Comparison of ENCODE assay signal across 1 mouse cellular context in the genomic region with DNA sequence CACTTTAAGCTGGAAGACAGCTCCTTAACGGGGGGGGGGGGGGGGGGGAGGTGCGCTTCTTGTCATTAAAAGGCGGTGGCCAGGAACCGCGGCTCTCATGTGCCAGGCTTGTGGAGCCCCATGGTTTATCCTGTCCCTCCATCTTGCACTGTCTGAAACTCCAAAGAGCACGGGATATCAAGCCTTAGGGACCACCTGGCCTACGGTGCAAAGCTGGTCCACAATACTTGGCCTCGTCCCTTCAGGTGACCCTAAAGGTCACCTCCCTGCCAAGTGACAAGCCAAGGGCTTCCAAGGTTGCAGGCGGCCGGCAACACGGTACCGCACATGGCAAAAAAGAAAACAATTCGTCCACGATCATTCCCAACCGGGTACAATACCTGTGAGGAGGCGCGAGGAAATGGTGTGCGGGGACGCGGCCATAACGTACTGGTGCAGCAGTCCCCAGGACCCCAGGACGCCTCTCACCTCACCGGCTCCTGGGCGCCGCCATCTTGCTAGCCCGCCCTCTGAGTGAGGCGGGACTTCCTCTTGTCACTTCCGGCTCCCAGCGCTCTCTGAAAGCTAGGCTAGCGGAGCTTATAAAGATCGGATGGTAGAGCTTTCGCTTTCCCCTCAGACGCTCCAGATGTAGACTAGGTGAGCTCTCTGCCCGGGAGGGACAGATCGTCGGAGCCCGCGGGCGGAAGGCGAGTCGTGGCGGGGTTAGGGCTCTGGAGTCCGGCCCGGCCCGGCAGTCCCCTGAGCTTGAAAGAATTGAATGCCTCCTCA.
TF ChIP-seq lines count a peak whose summit lies in the region.

Cox10 (minus strand) TSS at position 513 of the 771 bp plus-strand sequence.

TF ChIP-seq in MEL, 35 proteins besides CTCF, POLR2A, EP300 and RAD21 (continued from another document):
- TF ChIP-seq KAT2A (conservative IDR thresholded peaks at IDR 0.05; ENCODE audit: low read depth, low read length) = peak; percentile 46; the same call in 1 of the 2 replicates
- TF ChIP-seq JUND (IDR thresholded peaks at IDR 0.05; ENCODE audit: low read depth, low read length) = no peak
- TF ChIP-seq TCF12 (IDR thresholded peaks at IDR 0.05; ENCODE audit: low read depth, low read length) = peak; percentile 87
- TF ChIP-seq GABPA (IDR thresholded peaks at IDR 0.05; ENCODE audit: low read depth, low read length) = 0 out of 2 replicates have a peak, but pooled peaks have one; percentile 21
- TF ChIP-seq BHLHE40 (IDR thresholded peaks at IDR 0.05; ENCODE audit: borderline replicate concordance, low read depth, low read length) = no peak
- TF ChIP-seq E2F4 (IDR thresholded peaks at IDR 0.05; ENCODE audit: borderline replicate concordance, low read depth, low read length) = no peak
